Mouse (Mus musculus) megakaryocyte-erythroid progenitor cell, adult 5-6 weeks (primary cell): Measurements from ENCODE around the gene Gm3558. TPM values are rescaled to one million over a fixed set of nuclear protein-coding genes. Genes with fewer than 3 reads are reported as not detected.
"Not testable (repeated sequence)": the region's sequence is repeated elsewhere in the genome, so short reads cannot be mapped to it uniquely, and the experiment has no call there.

Experiments used
- ATAC-seq: replicated peaks from 2 replicates; pipeline ENCODE4 v1.8.0; 2016; ENCODE audit warnings: mild to moderate bottlenecking, inconsistent platforms; ENCODE audit not compliant: severe bottlenecking, poor library complexity, low FRiP score, low TSS enrichment
- total RNA-seq, 2 experiments: library from RNA; stranded (forward) in 1 of 2; stranded (reverse) in 1 of 2; fragments of 200-1000, 215-1000 nt in 1 of 2; fragments of >200 nt in 1 of 2; fragmentation: Nextera tagmentation in 1 of 2; gene quantifications; 2 replicates each; pipeline ENCODE4 v1.2.3; 2014 to 2017

The Gm3558 gene
- total RNA-seq (2014; fragmentation: Nextera tagmentation): not detected in 2 replicates
- total RNA-seq (2017): not detected in 2 replicates

DNA sequence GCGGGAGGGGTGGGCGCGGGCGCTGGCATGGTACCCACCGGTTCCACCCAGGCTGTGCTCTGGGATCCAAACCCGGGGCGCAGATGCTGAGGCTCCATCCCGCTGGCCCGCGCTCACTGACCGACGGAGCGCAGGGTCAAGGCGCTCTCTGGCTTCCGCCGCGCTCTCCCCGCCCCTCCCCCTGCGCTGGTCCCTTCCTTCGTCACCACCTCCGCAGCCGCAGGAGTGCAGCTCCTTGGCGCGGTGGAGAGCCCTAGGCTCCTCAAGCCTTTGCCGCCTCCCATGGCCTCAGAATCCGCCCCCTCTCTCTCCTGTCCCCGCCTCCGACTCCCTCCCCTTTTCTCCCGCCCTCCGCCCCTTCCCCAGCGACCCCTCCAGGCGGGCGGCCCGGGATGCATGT lies at the start of gene Gm3558:
Gene Gm3558, minus strand, starts transcription at position 185 of the 400 bp plus-strand sequence.
- not testable (repeated sequence) for ATAC-seq

DNA sequence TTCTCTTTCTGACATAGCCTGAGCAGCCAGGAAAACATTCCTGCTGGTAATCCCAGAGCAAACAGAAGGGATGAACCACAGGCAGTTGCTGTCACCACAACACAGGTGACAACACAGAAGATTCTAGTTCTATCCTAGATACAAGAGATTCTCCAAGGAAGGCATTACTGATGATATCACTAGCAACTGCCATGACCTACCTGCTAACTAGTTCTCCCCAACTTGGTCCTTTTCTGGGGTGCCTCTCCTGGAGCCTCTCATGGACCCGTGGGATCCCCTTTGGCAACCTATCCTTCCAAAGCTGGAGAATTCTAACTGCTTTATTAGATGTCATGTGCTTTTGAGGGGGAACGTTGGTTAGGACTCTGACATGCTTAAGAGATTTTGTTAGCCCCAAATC lies 27.1 kb upstream of the Gm3558 start, which contains the start of gene Gm10338:
Gene Gm10338, minus strand, starts transcription at position 101 of the 400 bp plus-strand sequence.
- ATAC-seq: not testable (repeated sequence)

DNA sequence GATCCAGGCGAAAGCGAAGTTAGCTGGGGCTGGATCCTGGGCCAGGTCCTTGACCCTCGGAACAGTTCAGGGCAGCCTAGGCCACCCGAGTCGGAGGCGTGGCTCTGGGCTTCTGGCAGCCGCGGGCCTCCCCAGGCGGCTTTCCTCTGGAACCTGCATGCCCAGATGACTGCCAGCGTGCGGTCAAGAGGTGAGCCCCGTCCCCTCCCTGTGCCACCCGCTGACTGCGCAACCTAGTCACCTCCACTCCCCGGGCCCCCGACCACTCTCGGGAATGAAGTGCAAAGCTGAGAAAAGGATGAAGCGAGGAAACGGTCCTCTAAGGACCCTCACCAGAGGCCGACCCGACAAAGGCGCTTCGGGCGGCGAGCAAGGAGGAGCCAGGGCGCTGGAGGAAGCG lies 476 bp downstream of the Gm3558 start:
- ATAC-seq: not testable (repeated sequence)

DNA sequence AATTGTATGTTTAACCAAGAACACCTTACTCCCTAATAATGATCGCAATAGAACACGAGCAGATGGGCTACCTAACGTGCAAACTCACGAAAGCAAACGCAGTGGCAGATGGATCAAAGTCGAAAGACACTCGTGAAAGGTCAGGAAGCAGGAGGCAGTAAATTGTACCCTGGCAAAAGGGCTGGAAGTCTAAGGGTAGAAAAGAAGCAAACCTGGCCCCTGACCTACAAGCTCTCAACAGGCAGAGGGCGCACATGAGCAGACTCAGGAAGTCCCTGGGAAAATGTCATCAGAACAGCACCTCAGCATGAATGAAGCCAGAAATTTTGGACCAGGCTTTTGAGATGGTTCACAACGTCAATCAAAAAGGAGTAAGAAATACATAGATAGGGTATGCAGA lies 1.1 kb downstream of the Gm3558 start:
- ATAC-seq: not testable (repeated sequence)

Other genes with a start within 250 kb of the Gm3558 start
- not detected in 2 replicates for gene Gm5797, start 236.2 kb downstream of the Gm3558 start, total RNA-seq (2014; fragmentation: Nextera tagmentation)
- not detected in 2 replicates for gene Gm5797, start 236.2 kb downstream of the Gm3558 start, total RNA-seq (2017)
- gene Gm8374, start 203.4 kb downstream of the Gm3558 start, total RNA-seq (2014; fragmentation: Nextera tagmentation): not detected in 2 replicates
- gene Gm8374, start 203.4 kb downstream of the Gm3558 start, total RNA-seq (2017): not detected in 2 replicates
- not detected in 2 replicates for gene Gm3755, start 117.6 kb downstream of the Gm3558 start, total RNA-seq (2014; fragmentation: Nextera tagmentation)
- not detected in 2 replicates for gene Gm3755, start 117.6 kb downstream of the Gm3558 start, total RNA-seq (2017)
- gene Gm3752, start 84.8 kb downstream of the Gm3558 start, total RNA-seq (2014; fragmentation: Nextera tagmentation): not detected in 2 replicates
- not detected in 2 replicates for gene Gm3752, start 84.8 kb downstream of the Gm3558 start, total RNA-seq (2017)
- not detected in 2 replicates for gene Gm10338, start 27.0 kb upstream of the Gm3558 start, total RNA-seq (2014; fragmentation: Nextera tagmentation)
- not detected in 2 replicates for gene Gm10338, start 27.0 kb upstream of the Gm3558 start, total RNA-seq (2017)
- gene Gm10128, start 75.4 kb upstream of the Gm3558 start, total RNA-seq (2014; fragmentation: Nextera tagmentation): not detected in 2 replicates
- gene Gm10128, start 75.4 kb upstream of the Gm3558 start, total RNA-seq (2017): not detected in 2 replicates
- gene Gm26661, start 223.0 kb upstream of the Gm3558 start, total RNA-seq (2014; fragmentation: Nextera tagmentation): not detected in 2 replicates
- not detected in 2 replicates for gene Gm26661, start 223.0 kb upstream of the Gm3558 start, total RNA-seq (2017)
- gene Flnb, start 249.4 kb upstream of the Gm3558 start, total RNA-seq (2014; fragmentation: Nextera tagmentation): 0.76 and 1.5 TPM in 2 replicates
- gene Flnb, start 249.4 kb upstream of the Gm3558 start, total RNA-seq (2017): 1.3 and 1.9 TPM in 2 replicates